Mouse (Mus musculus): ENCODE measurements around the gene Aanat.

Aanat gene

GRCm38 (mm10) chr11:116586310-116586709, at the start of gene Aanat:
Gene Aanat, plus strand, starts transcription at chr11:116586432.
- no peak for DNase-seq (ENCODE audit: low spot score)

DNA sequence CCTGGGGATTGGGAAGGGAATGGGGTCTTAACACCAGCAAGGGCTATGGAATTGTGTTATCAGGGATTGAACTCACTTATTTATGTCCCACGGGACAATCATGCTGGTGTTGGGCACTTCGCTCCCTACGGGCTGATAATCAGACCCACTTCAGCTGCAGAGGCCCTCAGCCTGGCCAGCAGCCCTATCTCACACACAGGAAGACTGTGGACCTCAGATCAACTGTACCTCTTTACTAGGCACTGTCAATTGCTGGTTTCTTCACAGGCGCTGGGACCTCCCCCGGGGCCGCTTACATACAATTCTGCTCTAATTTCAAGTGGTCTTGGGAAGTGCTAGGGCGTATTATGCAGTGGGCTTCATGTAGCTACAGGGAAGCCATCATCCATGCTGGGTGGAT, 49.5 kb upstream of the Aanat start:
- no peak for DNase-seq (ENCODE audit: low spot score)

- DNase-seq (ENCODE audit: low spot score) = no peak
Observed at GRCm38 (mm10) chr11:116537388-116537787, 48.8 kb upstream of the Aanat start.

GRCm38 (mm10) chr11:116538142-116538735, 48.0 kb upstream of the Aanat start:
- no peak for DNase-seq (ENCODE audit: low spot score)

DNA sequence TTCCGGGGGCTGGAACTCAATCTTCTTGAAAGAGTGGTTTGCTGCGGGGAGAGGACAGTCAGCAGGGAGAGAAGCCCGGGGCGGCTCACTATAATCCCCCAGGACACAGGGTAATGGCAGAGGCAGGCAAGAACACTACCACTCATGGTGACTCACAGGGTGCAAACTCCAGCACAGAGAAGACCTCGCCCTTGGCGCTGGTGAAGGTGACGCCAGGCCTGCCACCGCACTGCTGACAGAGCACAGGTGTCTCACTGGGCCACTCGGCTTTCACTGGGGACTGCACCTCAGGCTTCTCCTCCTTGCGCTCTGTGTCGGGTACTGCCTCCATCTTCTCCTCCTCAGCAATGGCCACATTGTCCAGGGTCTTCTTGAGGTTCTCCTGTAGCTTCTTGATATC, 45.0 kb upstream of the Aanat start:
- no peak for DNase-seq (ENCODE audit: low spot score)

DNA sequence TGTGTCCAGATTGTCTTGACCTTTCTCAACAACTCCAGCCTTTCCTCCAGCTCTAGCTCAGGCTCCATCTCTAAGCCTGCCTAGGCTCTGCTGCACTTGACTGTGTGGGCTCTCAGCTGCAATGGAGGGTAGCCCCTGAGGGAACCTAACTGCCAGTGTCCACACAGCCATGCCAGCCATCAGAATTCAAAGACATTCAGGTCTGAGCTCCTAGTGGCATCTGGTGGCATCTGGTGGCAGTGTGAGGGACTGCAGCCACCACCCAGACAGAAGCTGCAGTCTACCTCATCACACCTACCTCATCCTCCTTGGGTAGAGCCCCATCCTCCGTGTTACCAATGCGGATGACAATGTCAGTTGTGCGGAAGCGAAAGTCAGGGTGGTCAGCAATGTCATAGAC, 43.1 kb upstream of the Aanat start:
- DNase-seq (ENCODE audit: low spot score) = no peak

- DNase-seq (ENCODE audit: low spot score) = no peak
Observed at GRCm38 (mm10) chr11:116547296-116548060, 38.8 kb upstream of the Aanat start.

DNA sequence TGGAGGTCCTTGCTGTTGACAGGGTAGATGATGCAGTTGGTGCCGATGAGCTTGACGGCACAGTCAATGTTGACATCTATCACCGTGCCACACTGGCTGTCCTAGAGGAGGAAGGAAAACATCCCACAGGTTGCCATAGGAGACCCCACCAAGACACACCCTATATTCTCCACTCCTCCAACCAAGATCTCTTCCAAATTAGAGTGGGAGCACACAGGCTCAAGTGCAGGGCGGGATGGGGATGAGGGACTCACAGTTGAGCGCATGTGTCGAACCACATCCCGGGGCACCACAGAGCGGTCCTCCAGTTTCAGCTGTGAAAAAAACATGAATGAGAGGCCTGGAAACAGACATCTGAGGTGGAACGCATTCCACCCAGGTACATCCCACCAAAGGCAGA, 37.5 kb upstream of the Aanat start:
- no peak for DNase-seq (ENCODE audit: low spot score)

- no peak for DNase-seq (ENCODE audit: low spot score)
Observed at GRCm38 (mm10) chr11:116549273-116550038, 36.8 kb upstream of the Aanat start.

GRCm38 (mm10) chr11:116550748-116551147, 35.5 kb upstream of the Aanat start:
- no peak for DNase-seq (ENCODE audit: low spot score)

GRCm38 (mm10) chr11:116552194-116552593, 34.0 kb upstream of the Aanat start:
- DNase-seq (ENCODE audit: low spot score) = no peak

DNA sequence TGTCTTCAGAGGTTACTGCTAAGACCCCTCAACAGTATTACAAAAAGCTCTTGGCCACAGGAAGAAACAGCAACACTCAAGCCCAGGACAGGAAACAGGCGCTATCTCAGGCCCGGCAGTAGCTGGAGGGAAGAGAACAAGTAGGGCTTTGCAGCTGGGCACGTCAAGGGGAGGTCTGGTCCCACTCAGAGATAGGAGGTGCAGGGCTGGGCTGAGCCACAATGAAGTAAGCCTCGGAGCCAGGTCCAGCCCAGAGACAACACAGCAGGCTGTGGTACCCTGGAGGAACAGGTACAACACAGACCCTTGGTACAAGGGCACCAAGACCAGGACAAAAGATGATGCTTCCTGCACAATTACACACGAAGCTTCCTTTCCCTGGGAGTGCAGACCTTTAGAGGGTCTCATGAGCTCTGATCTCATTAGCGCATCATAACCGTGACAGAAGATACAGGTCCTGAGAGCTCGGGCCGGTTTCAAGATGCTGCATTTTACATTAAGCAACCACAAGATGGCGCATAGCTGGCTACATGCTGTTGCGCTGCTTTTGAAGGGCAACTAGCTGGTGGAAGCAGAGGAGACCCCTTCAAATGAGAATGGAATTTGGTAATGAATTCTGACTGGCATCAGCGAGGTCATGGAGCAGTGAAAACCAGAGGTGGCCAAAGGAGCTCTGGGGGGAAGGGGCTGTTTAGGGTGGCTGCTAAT, 31.9 kb upstream of the Aanat start:
- no peak for DNase-seq (ENCODE audit: low spot score)

GRCm38 (mm10) chr11:116555572-116555971, 30.7 kb upstream of the Aanat start:
- no peak for DNase-seq (ENCODE audit: low spot score)

GRCm38 (mm10) chr11:116556308-116556707, 29.9 kb upstream of the Aanat start:
- DNase-seq (ENCODE audit: low spot score) = no peak

DNA sequence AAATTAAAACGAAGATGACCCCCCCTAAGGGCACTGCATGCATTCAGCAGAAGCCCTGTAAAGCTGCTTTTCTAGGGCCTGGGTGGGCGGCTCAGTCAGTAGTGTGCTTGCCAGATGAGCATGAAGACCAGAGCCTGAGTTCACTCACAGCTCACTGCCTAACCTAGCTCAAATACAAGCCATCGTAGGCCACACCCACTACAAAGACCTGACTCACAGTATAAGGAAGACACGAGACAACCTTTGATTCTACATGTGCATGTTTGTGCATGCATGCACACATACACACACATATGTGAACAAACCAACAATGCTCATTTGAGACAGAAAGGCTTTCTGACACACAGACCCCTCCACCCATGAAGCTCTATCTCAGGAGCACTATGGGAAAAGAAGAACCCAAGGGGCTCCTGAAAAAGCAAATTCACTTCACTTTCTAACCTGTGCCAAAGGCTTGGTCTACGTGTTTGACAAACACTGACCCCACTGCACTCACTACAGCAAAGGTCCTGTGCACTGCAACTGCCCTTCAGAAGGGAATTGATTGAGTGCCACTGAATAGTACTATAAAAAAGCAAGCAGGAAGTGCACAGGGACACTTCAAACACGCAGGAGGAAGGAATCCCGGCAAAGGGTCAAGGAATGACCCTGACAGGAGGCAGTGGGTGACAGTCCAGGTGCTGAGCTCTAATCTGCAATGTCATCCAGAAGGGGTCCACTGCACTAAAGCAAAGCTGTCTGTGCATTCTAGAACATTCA, 20.8 kb upstream of the Aanat start:
- no peak for DNase-seq (ENCODE audit: low spot score)

DNA sequence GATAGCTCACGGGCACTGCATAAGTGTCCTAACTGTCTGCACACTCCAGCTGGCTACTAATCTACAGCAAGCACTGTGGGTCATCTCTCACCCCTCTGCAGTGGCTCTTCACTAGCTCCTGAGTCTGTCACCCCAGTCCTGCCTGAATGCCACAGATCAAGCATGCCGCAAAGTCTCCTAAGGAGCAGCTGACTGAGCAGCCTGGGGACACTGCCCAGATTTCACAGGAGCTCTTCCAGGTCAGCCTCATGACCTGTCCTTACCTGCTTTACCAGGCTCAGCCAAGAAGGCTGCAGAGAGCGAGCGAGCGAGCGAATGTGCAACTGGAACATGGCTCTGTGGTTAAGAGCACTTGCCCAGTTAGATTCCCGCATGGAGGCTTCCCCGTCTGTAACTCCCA, 18.7 kb upstream of the Aanat start:
- no peak for DNase-seq (ENCODE audit: low spot score)

GRCm38 (mm10) chr11:116570821-116571220, 15.4 kb upstream of the Aanat start:
- no peak for DNase-seq (ENCODE audit: low spot score)

- DNase-seq (ENCODE audit: low spot score) = no peak
Observed at GRCm38 (mm10) chr11:116571767-116572679, 14.2 kb upstream of the Aanat start.

DNA sequence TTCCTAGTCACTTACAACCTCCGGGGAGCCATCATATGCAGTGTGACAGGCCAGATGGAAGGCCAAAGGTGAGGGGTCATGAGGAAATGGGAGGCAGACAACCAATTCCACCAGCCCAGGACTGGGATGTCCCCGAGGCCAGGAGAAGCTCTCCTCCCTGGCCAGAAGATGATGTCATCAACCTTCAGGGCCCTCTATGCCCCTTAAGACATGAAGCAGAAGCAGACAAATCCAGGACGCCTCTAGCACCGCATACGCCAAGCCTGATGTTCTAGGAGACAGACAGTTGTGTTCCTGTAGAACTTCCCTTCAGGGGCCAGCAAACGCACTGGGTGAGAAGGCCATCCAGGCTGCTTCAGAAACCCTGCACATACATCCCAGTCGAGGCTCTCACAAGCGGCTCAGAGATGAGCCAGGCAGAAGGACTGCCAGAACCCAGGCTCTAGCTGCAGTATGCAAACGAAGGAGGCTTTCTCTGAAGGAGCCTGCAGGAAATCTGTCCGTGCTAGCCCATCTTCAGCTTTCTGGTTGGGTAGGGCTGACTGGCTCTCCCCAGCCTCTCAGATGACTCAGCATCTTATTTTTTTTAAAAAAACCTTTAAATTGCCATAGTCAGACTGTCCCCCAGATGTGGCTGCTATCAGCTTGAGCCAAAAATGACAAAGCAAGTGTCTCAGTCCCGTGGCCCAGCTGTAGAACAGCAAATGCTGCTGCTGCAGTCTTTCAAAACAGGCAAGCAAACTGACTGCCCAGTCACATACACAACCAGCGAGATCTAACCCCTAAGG, 13.3 kb upstream of the Aanat start:
- DNase-seq (ENCODE audit: low spot score) = no peak

- peak; percentile 52 for DNase-seq (ENCODE audit: low spot score)
Observed at GRCm38 (mm10) chr11:116574486-116574885, 11.7 kb upstream of the Aanat start.

Measured in yolk sac, embryonic 10.5 days (tissue).